ENCODE assay signal across 27 mouse cellular contexts in the genomic region with DNA sequence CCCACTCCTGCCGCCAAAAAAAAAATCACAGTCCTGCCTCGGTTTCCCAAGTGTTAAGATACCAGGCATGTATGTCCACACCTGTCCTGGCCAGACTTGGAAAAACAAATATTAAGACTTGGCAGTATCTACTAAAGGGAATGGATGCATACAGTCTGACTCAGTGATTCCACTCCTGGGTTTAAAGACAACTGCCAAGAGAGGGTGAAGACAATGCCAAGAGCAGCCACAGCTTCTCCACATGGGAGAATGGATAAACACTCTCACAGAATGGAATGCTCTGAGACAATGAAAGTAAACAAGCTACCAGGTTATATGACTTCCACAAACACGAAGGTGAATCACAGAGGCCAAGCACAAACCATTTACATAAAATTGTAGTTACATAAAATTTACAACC.
"Had no signal": no experiment of that assay in that cellular context is flagged by ENCODE, and none has a peak within 500 bp of the region (broad histone marks: within the 10 kb centered on the region; RNA-seq: fewer than 3 reads in every experiment).

No protein-coding gene starts in this region.

- H3K4me3 ChIP-seq: gastrocnemius, adult 2 months; heart, embryonic 10.5 days; heart, embryonic 12.5 days; hindbrain, embryonic 10.5 days; hindbrain, embryonic 12.5 days; intestine, embryonic 15.5 days; layer of hippocampus, adult 2 months; left cerebral cortex, adult 2 months; limb, embryonic 10.5 days; limb, embryonic 12.5 days; liver, embryonic 13.5 days had no signal

- DNase-seq: gastrocnemius, adult 2 months; gastrocnemius, postnatal 10 days; gastrocnemius, postnatal 25 days; heart, adult 18-20 months; heart, postnatal 10 days; heart, postnatal 4 days; kidney, adult 18-20 months; kidney, adult 8-10 months; kidney, postnatal 10 days; kidney, postnatal 25 days; kidney, postnatal 4 days; liver; liver, embryonic 13.5 days had no signal

- H3K4me1 ChIP-seq: heart, embryonic 10.5 days; heart, embryonic 12.5 days; hindbrain, embryonic 10.5 days; hindbrain, embryonic 12.5 days; intestine, embryonic 15.5 days; limb, embryonic 10.5 days; limb, embryonic 12.5 days; liver, embryonic 13.5 days had no signal

- ATAC-seq: hindbrain, embryonic 16.5 days; inflammation-experienced regulatory T-cells, adult 6 months; intestine, embryonic 15.5 days; intestine, postnatal 0 days had no signal

- H3K27me3 ChIP-seq: hindbrain, embryonic 12.5 days; intestine, embryonic 15.5 days; limb, embryonic 12.5 days; liver, embryonic 13.5 days had no signal

- H3K27ac ChIP-seq: gastrocnemius, adult 2 months; heart, embryonic 10.5 days; hindbrain, embryonic 10.5 days; hindbrain, embryonic 12.5 days; hindbrain, embryonic 14.5 days; intestine, embryonic 15.5 days; layer of hippocampus, adult 2 months; left cerebral cortex, adult 2 months; limb, embryonic 10.5 days; limb, embryonic 12.5 days; liver, embryonic 13.5 days had no signal

- H3K9me3 ChIP-seq: heart, embryonic 10.5 days; heart, embryonic 12.5 days; hindbrain, embryonic 10.5 days; hindbrain, embryonic 12.5 days; intestine, embryonic 15.5 days; limb, embryonic 10.5 days; limb, embryonic 12.5 days; liver, embryonic 13.5 days had no signal

- H3K36me3 ChIP-seq: heart, embryonic 10.5 days; heart, embryonic 12.5 days; hindbrain, embryonic 10.5 days; hindbrain, embryonic 12.5 days; intestine, embryonic 15.5 days; limb, embryonic 10.5 days; limb, embryonic 12.5 days; liver, embryonic 13.5 days had no signal

- H3K4me2 ChIP-seq: heart, embryonic 12.5 days; hindbrain, embryonic 12.5 days; hindbrain, embryonic 14.5 days; intestine, embryonic 15.5 days; limb, embryonic 12.5 days; liver, embryonic 11.5 days; liver, embryonic 13.5 days had no signal

- H3K9ac ChIP-seq: heart, embryonic 12.5 days; hindbrain, embryonic 12.5 days; hindbrain, embryonic 14.5 days; intestine, embryonic 15.5 days; limb, embryonic 12.5 days; liver, embryonic 13.5 days had no signal
